Mouse (Mus musculus): ENCODE data around the gene Bola1. TPM values are rescaled to one million over a fixed set of nuclear protein-coding genes. Genes with fewer than 3 reads are reported as not detected.

Bola1 gene
- total RNA-seq, 2 experiments from 2014 or later = 18.8 to 20.9 TPM

DNA sequence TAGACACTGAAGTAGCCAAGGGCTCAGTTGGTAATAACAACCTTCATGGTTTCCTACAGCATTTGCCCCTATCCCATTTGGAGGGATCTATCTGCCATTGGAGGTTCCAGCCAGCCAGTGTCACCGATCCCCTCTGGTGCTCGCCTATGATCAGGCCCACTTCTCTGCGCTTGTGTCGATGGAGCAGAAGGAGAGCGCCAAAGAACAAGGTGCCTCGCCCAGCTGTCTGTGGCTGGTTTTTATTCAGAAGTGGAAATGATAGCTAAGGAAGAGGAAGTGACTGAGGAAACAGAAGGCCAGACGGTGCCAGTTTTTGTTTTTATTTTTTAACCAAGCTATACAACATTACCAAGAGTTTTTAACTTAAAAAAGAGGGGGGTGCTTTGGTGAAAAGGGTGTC lies 67.7 kb downstream of the Bola1 start:
- no peak for DNase-seq

- peak; percentile 61 for DNase-seq
Observed at GRCm38 (mm10) chr3:96147950-96148349, 71.6 kb downstream of the Bola1 start.

Small RNA genes lying within 50 kb of the gene (microRNA-seq; reads per million reads assigned to microRNA genes)
- gene Gm44492 (0 to 0.20 reads per million in 2 experiments), gene Gm47311 (0 reads per million in 2 experiments), gene Gm47313 (0 reads per million in 2 experiments)

Other genes with a start within 250 kb of the Bola1 start
- gene Plekho1, start 223.7 kb downstream of the Bola1 start, total RNA-seq (2021) = 100 to 1,000 TPM; 141 to 164 TPM
- 10 to 100 TPM; 33.7 to 34.5 TPM for gene Vps45, start 161.2 kb downstream of the Bola1 start, total RNA-seq (2021)
- gene Otud7b, start 115.2 kb downstream of the Bola1 start, total RNA-seq (2021) = 10 to 100 TPM; 45.7 to 47.4 TPM
- gene Mtmr11, start 57.7 kb downstream of the Bola1 start, total RNA-seq (2021) = 1 to 10 TPM; 4.2 to 4.6 TPM
- 10 to 100 TPM; 34.1 to 36.8 TPM for gene Sf3b4, start 47.4 kb downstream of the Bola1 start, total RNA-seq (2021)
- 10 to 100 TPM; 19.3 to 20.6 TPM for gene Sv2a, start 38.6 kb downstream of the Bola1 start, total RNA-seq (2021)
- gene Hist2h2ab, start 156 bp upstream of the Bola1 start, total RNA-seq (2021) = 10 to 100 TPM; 25.5 to 29.9 TPM
- 100 to 1,000 TPM; 205 to 211 TPM for gene Hist2h2ac, start 1.2 kb upstream of the Bola1 start, total RNA-seq (2021)
- 1 to 10 TPM; 5.7 to 5.8 TPM for gene Hist2h2be, start 1.4 kb upstream of the Bola1 start, total RNA-seq (2021)
- 100 to 1,000 TPM; 209 to 211 TPM for gene Hist2h3c2, start 19.4 kb upstream of the Bola1 start, total RNA-seq (2021)
- 1,000 to 10,000 TPM; 1,222 to 1,254 TPM for gene Hist2h2aa2, start 20.6 kb upstream of the Bola1 start, total RNA-seq (2021)
- gene Hist2h2aa1, start 25.8 kb upstream of the Bola1 start, total RNA-seq (2021) = 10 to 100 TPM; 26.8 to 30.1 TPM
- gene Hist2h3c1, start 27.0 kb upstream of the Bola1 start, total RNA-seq (2021) = under 1 TPM; 0.16 to 0.81 TPM
- gene Hist2h4, start 43.6 kb upstream of the Bola1 start, total RNA-seq (2021) = 10 to 100 TPM; 81.1 to 87.3 TPM
- 100 to 1,000 TPM; 856 to 901 TPM for gene Hist2h3b, start 48.9 kb upstream of the Bola1 start, total RNA-seq (2021)
- gene Hist2h2bb, start 50.0 kb upstream of the Bola1 start, total RNA-seq (2021) = 100 to 1,000 TPM; 767 to 799 TPM
- gene Fcgr1, start 74.3 kb upstream of the Bola1 start, total RNA-seq (2021) = under 1 TPM; 0.57 to 0.70 TPM
- gene BC107364, start 232.6 kb upstream of the Bola1 start, total RNA-seq (2021) = under 1 TPM in 1 of 2 experiments, not detected in 1; 0.50 TPM